Mouse (Mus musculus): ENCODE measurements around the gene Med22.

Gene Med22

DNA sequence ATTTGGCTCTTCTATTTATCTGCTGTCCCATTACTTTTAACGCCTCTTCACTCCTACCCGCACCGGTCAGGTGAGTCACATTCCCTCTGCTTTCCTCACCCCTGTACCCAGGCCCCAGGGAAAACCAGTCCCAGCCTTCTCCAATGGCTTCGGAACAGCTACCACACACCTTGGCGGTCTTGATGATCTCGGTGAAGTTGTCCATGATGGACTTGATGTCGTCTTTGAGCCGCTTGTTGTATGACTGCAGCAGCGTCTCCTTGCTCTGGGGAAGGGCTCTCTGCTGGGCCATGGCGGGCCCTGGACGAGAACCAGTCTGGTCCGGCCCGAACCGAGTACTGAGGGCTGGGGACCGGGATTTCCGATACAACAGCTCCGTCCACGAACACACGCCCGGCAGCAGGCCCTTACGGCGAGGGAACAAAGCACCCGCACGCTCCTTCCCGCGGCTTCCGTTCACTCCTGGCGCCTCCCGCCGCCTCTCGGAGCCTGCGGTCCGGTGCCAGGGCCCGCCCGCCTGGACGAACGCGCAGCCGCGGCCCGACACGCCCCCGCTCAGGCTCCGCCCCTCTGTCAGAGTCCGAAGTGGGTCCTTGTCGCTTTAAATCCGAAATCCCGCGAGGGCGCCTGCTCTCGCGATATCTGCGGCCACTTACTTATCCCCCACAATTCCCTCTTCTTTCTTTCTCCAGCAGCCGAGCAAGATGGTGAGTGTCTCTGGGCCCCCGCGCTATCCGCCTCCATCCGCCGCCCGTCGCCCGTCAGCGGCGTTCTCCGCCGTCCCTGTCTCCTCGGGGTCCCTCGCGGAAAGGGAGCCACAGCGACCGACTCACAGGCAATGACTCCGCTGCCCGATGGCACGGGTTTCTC lies at the start of gene Med22, which contains the start of gene Rpl7a:
Med22 (minus strand) TSS at position 554 of the 870 bp plus-strand sequence.
Rpl7a (plus strand) TSS at position 641 of the 870 bp plus-strand sequence.
- DNase-seq (ENCODE audit: low spot score) = peak; percentile 98

- DNase-seq (ENCODE audit: low spot score) = no peak
These were observed 47.0 kb upstream of the Med22 start for GRCm38 (mm10) chr2:26957488-26957859.

DNA sequence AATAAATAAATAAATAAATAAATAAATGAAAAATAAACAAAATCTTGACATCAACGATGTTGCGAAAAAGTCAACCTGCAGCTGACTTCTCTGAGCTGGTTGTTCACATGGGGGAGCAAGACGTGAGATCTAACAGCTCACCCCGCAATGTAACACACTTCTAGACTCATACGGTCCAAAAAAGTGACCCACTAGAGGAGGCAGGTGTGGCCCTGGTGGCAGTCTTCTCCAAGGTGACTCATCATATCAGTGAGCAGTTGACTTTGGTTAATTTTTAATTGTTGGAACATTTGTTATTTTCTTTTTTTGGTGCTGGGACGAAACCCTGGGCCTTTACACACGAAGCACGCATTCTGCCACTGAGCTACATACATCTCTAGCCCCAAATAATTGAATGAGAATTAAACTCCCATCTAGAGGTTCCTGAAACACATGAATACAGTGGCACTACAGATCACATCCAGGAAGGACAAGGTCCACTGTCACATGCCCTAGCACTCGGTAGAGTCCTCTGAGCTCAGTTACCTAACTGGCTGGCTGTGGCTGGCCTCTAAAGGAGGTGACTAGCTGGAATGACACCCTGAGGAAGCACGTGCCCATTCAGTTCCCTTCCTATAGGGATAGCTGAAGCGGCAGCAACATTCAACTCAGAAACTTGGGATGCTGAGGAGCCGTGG lies 46.5 kb upstream of the Med22 start:
- no peak for DNase-seq (ENCODE audit: low spot score)

- no peak for DNase-seq (ENCODE audit: low spot score)
These were observed 44.4 kb upstream of the Med22 start for GRCm38 (mm10) chr2:26954735-26955395.

- no peak for DNase-seq (ENCODE audit: low spot score)
These were observed 42.4 kb upstream of the Med22 start for GRCm38 (mm10) chr2:26952866-26953265.

DNA sequence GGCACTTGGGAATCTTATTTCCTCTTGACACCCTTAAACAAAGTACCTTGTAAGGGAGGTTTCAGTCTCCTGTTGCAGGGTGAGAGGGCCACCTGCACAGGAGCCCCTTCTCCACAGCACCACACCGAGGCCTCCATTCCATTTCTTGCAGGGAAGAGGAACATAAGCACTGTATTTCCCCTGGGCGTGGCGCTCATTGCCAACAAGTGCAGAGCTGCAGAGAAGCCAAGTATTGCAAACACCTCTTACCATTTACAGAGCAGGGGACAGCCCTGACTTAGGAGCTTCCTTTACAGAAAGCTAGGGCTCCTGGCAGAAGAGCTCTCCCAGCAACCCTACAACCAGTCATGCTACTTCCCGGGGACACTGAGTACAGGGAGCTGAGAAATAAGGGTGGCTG lies 41.7 kb upstream of the Med22 start:
- DNase-seq (ENCODE audit: low spot score) = no peak

DNA sequence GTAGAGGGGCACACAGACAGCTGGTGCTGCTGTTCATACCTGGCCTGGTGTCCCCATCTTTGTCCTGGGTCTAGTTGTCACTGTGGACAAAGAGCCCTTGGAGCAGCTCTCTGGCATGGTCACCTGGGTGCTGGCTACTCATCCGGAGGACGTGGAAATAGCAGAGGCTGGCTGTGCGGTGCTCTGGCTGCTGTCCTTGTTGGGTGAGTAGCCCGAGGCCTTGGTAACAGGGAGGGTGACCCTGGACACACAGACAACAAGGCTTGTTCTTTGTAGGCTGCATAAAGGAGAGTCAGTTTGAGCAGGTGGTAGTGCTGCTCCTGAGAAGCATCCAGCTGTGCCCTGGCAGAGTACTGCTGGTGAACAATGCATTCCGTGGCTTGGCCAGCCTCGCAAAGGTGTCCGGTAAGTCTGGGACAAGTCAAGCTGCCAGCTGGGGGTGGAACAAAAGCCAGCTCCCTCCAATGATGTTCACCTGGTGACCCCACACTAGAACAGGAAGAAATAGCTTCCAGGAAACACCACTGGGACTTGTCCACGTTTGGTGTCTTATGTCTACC lies 40.9 kb upstream of the Med22 start:
- no peak for DNase-seq (ENCODE audit: low spot score)

DNA sequence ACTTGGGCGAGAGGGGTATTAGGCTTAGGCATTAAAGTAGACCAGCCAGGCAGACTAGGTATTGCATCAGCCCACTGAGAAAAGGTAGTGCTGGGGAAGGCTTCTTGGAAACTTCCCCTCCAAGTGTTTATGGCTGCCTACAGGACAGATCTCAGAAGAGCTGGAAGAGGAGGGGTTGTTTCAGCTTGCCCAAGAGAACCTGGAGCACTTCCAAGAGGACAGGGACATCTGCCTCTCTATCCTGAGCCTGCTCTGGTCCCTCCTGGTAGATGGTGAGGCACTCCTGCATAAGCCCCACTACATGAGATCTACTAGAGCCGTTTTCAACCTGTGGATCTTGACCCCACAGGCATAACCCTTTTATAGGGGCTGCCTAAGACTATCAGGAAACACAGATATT lies 39.9 kb upstream of the Med22 start:
- no peak for DNase-seq (ENCODE audit: low spot score)

DNA sequence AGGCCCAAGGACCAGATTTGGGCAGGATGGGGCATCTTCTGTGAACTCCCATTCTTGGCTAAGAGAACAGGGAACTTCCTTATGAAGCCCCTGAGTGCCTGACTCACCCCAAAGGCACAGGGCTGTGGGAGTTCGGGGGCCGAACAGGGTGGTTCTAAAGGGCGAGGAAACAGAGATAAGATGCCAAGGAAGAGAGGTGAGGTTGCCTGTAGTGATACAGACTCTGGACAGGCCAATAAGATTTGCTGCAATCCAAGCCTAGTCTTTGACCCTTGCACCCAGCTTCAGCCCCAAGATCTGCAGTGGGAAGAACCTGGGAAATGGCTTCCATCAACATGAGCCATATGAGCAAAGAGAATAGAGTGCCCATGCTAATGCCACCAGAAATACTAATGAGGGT lies 32.8 kb upstream of the Med22 start:
- DNase-seq (ENCODE audit: low spot score) = no peak

GRCm38 (mm10) chr2:26941539-26941938 lies 31.1 kb upstream of the Med22 start:
- no peak for DNase-seq (ENCODE audit: low spot score)

DNA sequence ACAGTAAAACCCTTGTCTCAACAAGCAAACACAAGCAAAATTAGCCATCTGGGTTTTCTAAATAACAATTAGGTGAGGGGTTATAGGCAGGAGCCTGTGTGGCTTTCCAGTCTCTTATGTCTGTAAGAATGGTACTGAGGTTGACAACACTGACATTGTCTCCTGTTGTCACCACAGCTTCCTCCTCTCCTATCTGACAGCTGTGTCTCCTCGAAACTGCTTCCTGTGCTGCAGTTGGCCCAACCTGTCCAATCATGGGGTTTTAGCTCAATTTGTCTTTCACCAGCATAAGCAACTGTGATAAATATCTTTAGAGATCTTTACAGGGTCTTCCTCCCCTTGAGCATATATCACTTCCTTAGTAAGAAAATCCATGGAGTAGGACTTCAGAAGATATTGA lies 25.9 kb upstream of the Med22 start:
- no peak for DNase-seq (ENCODE audit: low spot score)

DNA sequence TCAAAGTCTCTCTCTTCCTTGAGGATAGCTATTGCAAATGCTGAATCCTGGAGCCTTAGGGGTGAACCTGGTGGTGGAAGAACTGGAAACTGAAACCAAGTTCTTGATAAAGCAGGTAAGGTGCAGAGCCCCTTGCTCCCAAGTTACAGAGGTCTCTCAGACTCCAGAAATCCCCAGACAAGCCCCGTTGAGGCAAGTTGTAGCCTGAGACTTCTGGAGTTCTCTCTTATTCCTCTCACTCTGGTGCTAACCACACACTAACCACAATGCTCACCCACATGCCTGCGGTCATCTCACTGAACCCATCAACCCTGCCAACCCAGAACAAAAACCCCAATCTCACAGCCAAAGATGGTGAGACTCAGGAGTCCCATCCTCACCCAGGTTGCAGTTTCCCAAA lies 24.8 kb upstream of the Med22 start:
- no peak for DNase-seq (ENCODE audit: low spot score)

- DNase-seq (ENCODE audit: low spot score) = peak; percentile 92
These were observed 23.0 kb upstream of the Med22 start, which contains the start of the genes Surf4 and Stkld1 for GRCm38 (mm10) chr2:26933304-26934055. Gene Surf4 (minus strand): TSS chr2:26933928. Gene Stkld1 (plus strand): TSS chr2:26934047.

DNA sequence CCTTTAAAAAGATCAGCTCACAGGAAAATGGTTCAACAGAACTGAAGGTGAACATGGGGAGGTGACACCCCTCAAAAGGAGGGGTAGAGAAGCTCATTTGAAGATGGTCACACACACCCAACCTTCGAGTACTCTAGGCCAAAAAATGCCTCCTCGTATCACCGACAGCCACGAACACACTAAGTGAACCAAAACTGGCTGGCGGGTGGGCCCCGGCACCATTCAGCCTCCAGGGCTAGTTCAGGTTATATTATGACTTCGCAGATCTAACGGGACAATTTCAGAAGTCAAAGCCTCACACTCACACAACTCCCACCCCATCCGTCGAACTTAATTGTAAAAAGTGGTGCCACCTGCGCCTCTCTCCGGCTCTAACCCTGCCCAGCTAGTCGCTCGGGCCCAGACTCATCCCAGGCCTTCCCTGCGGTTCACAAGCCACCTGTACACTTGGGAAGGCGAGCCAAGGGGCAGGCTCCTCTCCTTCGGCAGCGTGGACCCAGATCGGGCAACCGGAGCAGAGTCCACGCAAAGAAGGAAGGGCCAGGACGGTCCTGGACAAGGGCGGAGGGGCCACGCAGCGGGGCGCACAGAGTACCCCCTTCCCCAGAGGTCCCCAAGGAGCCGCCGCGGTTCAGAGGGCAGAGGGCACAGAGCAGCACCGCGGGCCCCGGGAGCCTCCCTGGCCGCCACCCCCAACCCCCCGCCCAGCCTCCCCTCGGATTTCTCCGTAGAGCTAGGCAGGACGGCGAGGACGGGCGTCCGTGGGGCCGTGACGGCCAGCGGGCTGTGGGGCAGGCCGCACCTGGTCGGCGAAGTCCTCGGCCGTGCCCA lies 22.2 kb upstream of the Med22 start:
- DNase-seq (ENCODE audit: low spot score) = peak; percentile 29

GRCm38 (mm10) chr2:26930390-26930789 lies 19.9 kb upstream of the Med22 start:
- DNase-seq (ENCODE audit: low spot score) = peak; percentile 70

- no peak for DNase-seq (ENCODE audit: low spot score)
These were observed 17.4 kb upstream of the Med22 start for GRCm38 (mm10) chr2:26927745-26928476.

DNA sequence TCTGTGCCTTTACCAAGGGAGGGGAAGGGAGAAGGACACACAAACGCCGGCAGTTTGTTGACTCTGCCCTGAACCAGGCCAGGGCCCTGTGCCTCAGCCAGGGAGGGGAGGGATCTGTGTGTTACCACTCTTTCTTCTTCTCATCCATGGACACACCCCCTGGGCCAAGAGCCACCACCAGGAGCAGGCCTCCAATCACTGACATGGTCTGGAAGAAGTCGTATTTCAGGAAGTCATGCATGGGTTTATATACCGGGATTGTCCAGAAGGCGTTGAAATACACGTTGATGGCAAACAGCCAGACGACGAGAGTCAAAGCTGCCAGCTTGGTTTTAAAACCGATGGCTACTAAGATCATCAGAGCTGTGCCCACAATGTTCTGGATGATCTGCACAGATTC lies 11.3 kb upstream of the Med22 start:
- peak; percentile 77 for DNase-seq (ENCODE audit: low spot score)

DNA sequence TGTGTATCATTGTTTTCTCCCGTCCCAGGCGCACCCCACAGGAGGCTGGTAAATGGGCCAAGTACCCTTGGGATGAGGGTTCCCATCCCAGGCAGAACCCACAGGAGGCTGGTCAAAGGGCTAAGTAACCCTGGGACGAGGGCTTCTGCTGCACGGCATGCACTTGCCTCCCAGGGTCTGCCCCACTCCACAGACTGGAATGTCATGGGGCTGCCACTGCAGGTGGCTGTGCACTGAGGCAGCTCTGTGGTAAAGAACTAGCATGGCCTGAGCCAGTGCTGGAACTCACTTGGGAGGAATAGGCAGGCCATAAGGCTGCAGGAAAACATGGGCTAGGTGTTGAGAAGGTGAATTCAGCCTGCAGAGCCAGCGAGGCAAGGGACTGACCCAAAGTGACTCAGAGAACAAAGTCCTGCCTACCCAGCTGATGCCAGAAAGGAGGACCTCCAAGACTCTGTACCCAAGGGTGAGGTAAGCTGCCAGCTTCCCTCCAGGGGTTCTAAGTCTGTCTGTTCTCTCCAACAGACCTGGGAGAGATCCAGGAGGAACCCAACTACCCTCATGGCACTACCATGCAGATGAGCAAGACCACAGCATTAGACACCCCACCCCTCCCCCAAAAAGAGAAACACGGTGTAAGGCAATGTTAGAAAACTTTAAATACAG lies 9.8 kb upstream of the Med22 start:
- DNase-seq (ENCODE audit: low spot score) = no peak

DNA sequence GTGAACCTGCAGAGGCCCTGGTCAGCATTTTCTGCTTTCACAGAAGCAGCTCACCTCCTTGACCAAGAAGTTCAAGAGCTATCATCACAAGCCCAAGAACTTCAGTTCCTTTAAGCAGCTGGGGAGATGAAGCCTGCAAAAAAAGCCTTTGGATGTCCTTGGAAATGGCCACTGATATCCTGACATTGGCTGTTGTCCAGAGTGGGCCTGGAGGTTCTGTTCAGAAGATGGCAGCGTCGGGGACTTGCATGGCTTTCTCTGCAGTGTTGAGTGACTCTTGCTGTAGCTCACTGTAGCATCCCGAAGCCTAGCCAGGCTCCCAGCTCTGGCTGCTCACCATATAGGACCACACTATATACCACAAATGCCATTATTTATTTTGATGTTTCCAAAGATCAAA lies 9.2 kb upstream of the Med22 start:
- DNase-seq (ENCODE audit: low spot score) = no peak

Data from MN1 (cell line).